Mouse (Mus musculus) gonadal fat pad, adult 2 months (tissue): ENCODE results near the gene Ipcef1. TPM values are rescaled to one million over a fixed set of nuclear protein-coding genes. Genes with fewer than 3 reads are reported as not detected.
"Not testable (repeated sequence)": the region's sequence is repeated elsewhere in the genome, so short reads cannot be mapped to it uniquely, and the experiment has no call there.

Source experiments
- DNase-seq: peaks from one replicate; pipeline ENCODE4 v3.0.0-alpha.2; 2012; ENCODE audit warnings: low read depth
- polyA plus RNA-seq: library from polyadenylated mRNA; depleted of rRNA; stranded (reverse); fragments of >200 nt; gene quantifications from 2 replicates; pipeline ENCODE4 v1.2.3, GENCODE M21; 2012

Ipcef1 gene
- polyA plus RNA-seq, 1 experiment = 1.2 TPM

GRCm38 (mm10) chr10:7037194-7037593 is 15.1 kb downstream of the Ipcef1 start:
- DNase-seq = no peak

- DNase-seq = no peak
Measured at GRCm38 (mm10) chr10:7035547-7035946, 16.7 kb downstream of the Ipcef1 start.

GRCm38 (mm10) chr10:7033459-7033858 is 18.8 kb downstream of the Ipcef1 start:
- no peak for DNase-seq

- DNase-seq = no peak
Measured at GRCm38 (mm10) chr10:7025028-7025427, 27.2 kb downstream of the Ipcef1 start.

- DNase-seq = no peak
Measured at GRCm38 (mm10) chr10:7020551-7020950, 31.7 kb downstream of the Ipcef1 start.

- DNase-seq = no peak
Measured at GRCm38 (mm10) chr10:7019781-7020386, 32.4 kb downstream of the Ipcef1 start.

GRCm38 (mm10) chr10:7015199-7015598 is 37.1 kb downstream of the Ipcef1 start:
- no peak for DNase-seq

- DNase-seq = no peak
Measured at GRCm38 (mm10) chr10:7010543-7010942, 41.7 kb downstream of the Ipcef1 start.

GRCm38 (mm10) chr10:7004980-7005538 is 47.2 kb downstream of the Ipcef1 start:
- DNase-seq = no peak

GRCm38 (mm10) chr10:7003898-7004297 is 48.4 kb downstream of the Ipcef1 start:
- DNase-seq = not testable (repeated sequence)

- no peak for DNase-seq
Measured at GRCm38 (mm10) chr10:6999355-6999754, 52.9 kb downstream of the Ipcef1 start.

GRCm38 (mm10) chr10:6998576-6999250 is 53.6 kb downstream of the Ipcef1 start:
- DNase-seq = no peak

- DNase-seq = no peak
Measured at GRCm38 (mm10) chr10:6996895-6997294, 55.4 kb downstream of the Ipcef1 start.

GRCm38 (mm10) chr10:6988555-6988954 is 63.7 kb downstream of the Ipcef1 start:
- DNase-seq = no peak

- no peak for DNase-seq
Measured at GRCm38 (mm10) chr10:6987399-6988098, 64.7 kb downstream of the Ipcef1 start.

- no peak for DNase-seq
Measured at GRCm38 (mm10) chr10:6986246-6986645, 66.0 kb downstream of the Ipcef1 start.

GRCm38 (mm10) chr10:6983431-6983830 is 68.8 kb downstream of the Ipcef1 start:
- no peak for DNase-seq

GRCm38 (mm10) chr10:6982751-6983151 is 69.5 kb downstream of the Ipcef1 start:
- DNase-seq = no peak

- no peak for DNase-seq
Measured at GRCm38 (mm10) chr10:6980236-6980635, 72.0 kb downstream of the Ipcef1 start.

- DNase-seq = no peak
Measured at GRCm38 (mm10) chr10:6979789-6980188, 72.5 kb downstream of the Ipcef1 start.

GRCm38 (mm10) chr10:6979216-6979615 is 73.1 kb downstream of the Ipcef1 start:
- DNase-seq = no peak

GRCm38 (mm10) chr10:6978733-6979132 is 73.5 kb downstream of the Ipcef1 start:
- DNase-seq = no peak

- no peak for DNase-seq
Measured at GRCm38 (mm10) chr10:6977843-6978242, 74.4 kb downstream of the Ipcef1 start.
